Mouse (Mus musculus) lung, postnatal 14 days (tissue): Measurements from ENCODE around the gene Pogz.

Experiments
- DNase-seq: peaks from one replicate; pipeline ENCODE4 v3.0.0; 2021

Pogz gene

GRCm38 (mm10) chr3:94837183-94837890 lies at the start of gene Pogz:
Gene Pogz (plus strand): TSS chr3:94837567.
- peak; percentile 97 for DNase-seq

- DNase-seq = no peak
Measured at GRCm38 (mm10) chr3:94789071-94789470, 48.3 kb upstream of the Pogz start.

GRCm38 (mm10) chr3:94789516-94789915 lies 47.9 kb upstream of the Pogz start:
- no peak for DNase-seq

GRCm38 (mm10) chr3:94792258-94792657 lies 45.1 kb upstream of the Pogz start:
- no peak for DNase-seq

- DNase-seq = no peak
Measured at GRCm38 (mm10) chr3:94793672-94794071, 43.7 kb upstream of the Pogz start.

GRCm38 (mm10) chr3:94794359-94794758 lies 43.0 kb upstream of the Pogz start:
- DNase-seq = no peak

- no peak for DNase-seq
Measured at GRCm38 (mm10) chr3:94795596-94796140, 41.7 kb upstream of the Pogz start.

- no peak for DNase-seq
Measured at GRCm38 (mm10) chr3:94796181-94796580, 41.2 kb upstream of the Pogz start.

- no peak for DNase-seq
Measured at GRCm38 (mm10) chr3:94804146-94804545, 33.2 kb upstream of the Pogz start.

GRCm38 (mm10) chr3:94804976-94805375 lies 32.4 kb upstream of the Pogz start:
- DNase-seq = no peak

GRCm38 (mm10) chr3:94808296-94808695 lies 29.1 kb upstream of the Pogz start:
- no peak for DNase-seq

- peak; percentile 51 for DNase-seq
Measured at GRCm38 (mm10) chr3:94811628-94812027, 25.7 kb upstream of the Pogz start.

- no peak for DNase-seq
Measured at GRCm38 (mm10) chr3:94813651-94814050, 23.7 kb upstream of the Pogz start.

- no peak for DNase-seq
Measured at GRCm38 (mm10) chr3:94814063-94814462, 23.3 kb upstream of the Pogz start.

GRCm38 (mm10) chr3:94814663-94815062 lies 22.7 kb upstream of the Pogz start:
- no peak for DNase-seq

GRCm38 (mm10) chr3:94815603-94816002 lies 21.8 kb upstream of the Pogz start:
- no peak for DNase-seq

GRCm38 (mm10) chr3:94817731-94818130 lies 19.6 kb upstream of the Pogz start:
- no peak for DNase-seq

GRCm38 (mm10) chr3:94819452-94820425 lies 17.6 kb upstream of the Pogz start:
- DNase-seq = no peak

- DNase-seq = peak; percentile 50
Measured at GRCm38 (mm10) chr3:94821008-94821638, 16.2 kb upstream of the Pogz start.

- no peak for DNase-seq
Measured at GRCm38 (mm10) chr3:94822082-94822481, 15.3 kb upstream of the Pogz start.

- no peak for DNase-seq
Measured at GRCm38 (mm10) chr3:94824110-94824509, 13.3 kb upstream of the Pogz start.

- DNase-seq = no peak
Measured at GRCm38 (mm10) chr3:94832100-94832499, 5.3 kb upstream of the Pogz start.

GRCm38 (mm10) chr3:94832701-94833100 lies 4.7 kb upstream of the Pogz start:
- DNase-seq = no peak
